Mouse (Mus musculus) left cerebral cortex, postnatal 14 days (tissue): ENCODE data around the gene Rpa1. TPM values are rescaled to one million over a fixed set of nuclear protein-coding genes. Genes with fewer than 3 reads are reported as not detected.
"Not testable (repeated sequence)": the region's sequence is repeated elsewhere in the genome, so short reads cannot be mapped to it uniquely, and the experiment has no call there.

Source experiments
- DNase-seq, 2 experiments: peaks; one replicate each; pipeline ENCODE4 v3.0.0; 2021 to 2022; ENCODE audit warnings: low spot score in 2 of 2, mixed read lengths in 1 of 2
- intact Hi-C: fragments of 180-260 bp; cut with DNase I; formaldehyde crosslinking; loops from one replicate; pipeline ENCODE4 v1.15.1; 2025
- total RNA-seq, 2 experiments: library from RNA; stranded (reverse); gene quantifications; 2 replicates each; pipeline ENCODE4 v1.2.3; 2021

Gene Rpa1
- total RNA-seq, 2 experiments from 2014 or later: 43.8 to 47.9 TPM

GRCm38 (mm10) chr11:75325116-75325968 is 22.8 kb downstream of the Rpa1 start:
- intact Hi-C loops: no loop called here
- no peak for DNase-seq

- intact Hi-C loops: no loop called here
Measured at GRCm38 (mm10) chr11:75324433-75324832, 23.7 kb downstream of the Rpa1 start.

GRCm38 (mm10) chr11:75323326-75323737 is 24.8 kb downstream of the Rpa1 start:
- intact Hi-C loops: no loop called here
- DNase-seq: no peak

More at GRCm38 (mm10) chr11:75324433-75324832, 23.7 kb downstream of the Rpa1 start:
- no peak for DNase-seq

GRCm38 (mm10) chr11:75319246-75319645 is 28.9 kb downstream of the Rpa1 start:
- intact Hi-C loops: no loop called here
- DNase-seq: no peak

GRCm38 (mm10) chr11:75318351-75319221 is 29.5 kb downstream of the Rpa1 start:
- DNase-seq: no peak
- intact Hi-C loops: no loop called here

- intact Hi-C loops: no loop called here
- DNase-seq: no peak
Measured at GRCm38 (mm10) chr11:75313834-75314233, 34.3 kb downstream of the Rpa1 start.

- intact Hi-C loops: no loop called here
Measured at GRCm38 (mm10) chr11:75311751-75312150, 36.4 kb downstream of the Rpa1 start.

GRCm38 (mm10) chr11:75310813-75311212 is 37.3 kb downstream of the Rpa1 start:
- intact Hi-C loops: no loop called here
- DNase-seq: no peak

More at GRCm38 (mm10) chr11:75311751-75312150, 36.4 kb downstream of the Rpa1 start:
- DNase-seq: no peak

GRCm38 (mm10) chr11:75308650-75309049 is 39.5 kb downstream of the Rpa1 start:
- DNase-seq: peak in 1 of 2 experiments; percentile 67
- intact Hi-C loops: no loop called here

- DNase-seq: no peak
- intact Hi-C loops: no loop called here
Measured at GRCm38 (mm10) chr11:75304797-75305196, 43.3 kb downstream of the Rpa1 start.

- intact Hi-C loops: no loop called here
- no peak for DNase-seq
Measured at GRCm38 (mm10) chr11:75300954-75301353, 47.2 kb downstream of the Rpa1 start.

GRCm38 (mm10) chr11:75299786-75300185 is 48.3 kb downstream of the Rpa1 start:
- intact Hi-C loops: loop anchor here (10.0 kb wide), 2 partner anchors 95 to 355 kb away; no protein-coding TSS in a partner anchor
- DNase-seq: no peak

- intact Hi-C loops: loop anchor here (10.0 kb wide), 2 partner anchors 96 to 354 kb away; no protein-coding TSS in a partner anchor
- no peak for DNase-seq
Measured at GRCm38 (mm10) chr11:75298491-75298890, 49.6 kb downstream of the Rpa1 start.

- DNase-seq: no peak
- intact Hi-C loops: loop anchor here (10.0 kb wide), 2 partner anchors 97 to 353 kb away; no protein-coding TSS in a partner anchor
Measured at GRCm38 (mm10) chr11:75297631-75298030, 50.5 kb downstream of the Rpa1 start.

GRCm38 (mm10) chr11:75296406-75297005 is 51.6 kb downstream of the Rpa1 start:
- peak in 1 of 2 experiments; percentile 62 for DNase-seq
- intact Hi-C loops: loop anchor here (10.0 kb wide), 2 partner anchors 98 to 352 kb away; no protein-coding TSS in a partner anchor

- intact Hi-C loops: loop anchor here (10.0 kb wide), 2 partner anchors 99 to 351 kb away; no protein-coding TSS in a partner anchor
- not testable (repeated sequence) for DNase-seq
Measured at GRCm38 (mm10) chr11:75295534-75295933, 52.6 kb downstream of the Rpa1 start.

GRCm38 (mm10) chr11:75294862-75295261 is 53.3 kb downstream of the Rpa1 start:
- DNase-seq: no peak
- intact Hi-C loops: loop anchor here (5.0 to 10.0 kb wide), 3 partner anchors 100 to 350 kb away; partner anchors contain the start of gene Ovca2

- intact Hi-C loops: loop anchor here (5.0 to 10.0 kb wide), 3 partner anchors 101 to 349 kb away; partner anchors contain the start of gene Ovca2
Measured at GRCm38 (mm10) chr11:75293852-75294361, 54.2 kb downstream of the Rpa1 start.

GRCm38 (mm10) chr11:75292281-75292680 is 55.8 kb downstream of the Rpa1 start:
- DNase-seq: no peak
- intact Hi-C loops: loop anchor here (5.0 to 10.0 kb wide), 3 partner anchors 103 to 347 kb away; partner anchors contain the start of gene Ovca2

More at GRCm38 (mm10) chr11:75293852-75294361, 54.2 kb downstream of the Rpa1 start:
- DNase-seq: no peak
